Mouse (Mus musculus) erythroblast, embryonic 14.5 days (primary cell): Measurements from ENCODE around the gene Rps27l.

ENCODE experiments used
- GATA1 ChIP-seq: IDR thresholded peaks from 2 replicates; pipeline ENCODE4 v1.6.1; 2012; ENCODE audit warnings: low read length, inconsistent platforms, mixed read lengths
- TAL1 ChIP-seq: IDR thresholded peaks from 3 replicates; pipeline ENCODE4 v1.6.1; 2012; ENCODE audit warnings: low read length, inconsistent platforms, mixed read lengths

DNA sequence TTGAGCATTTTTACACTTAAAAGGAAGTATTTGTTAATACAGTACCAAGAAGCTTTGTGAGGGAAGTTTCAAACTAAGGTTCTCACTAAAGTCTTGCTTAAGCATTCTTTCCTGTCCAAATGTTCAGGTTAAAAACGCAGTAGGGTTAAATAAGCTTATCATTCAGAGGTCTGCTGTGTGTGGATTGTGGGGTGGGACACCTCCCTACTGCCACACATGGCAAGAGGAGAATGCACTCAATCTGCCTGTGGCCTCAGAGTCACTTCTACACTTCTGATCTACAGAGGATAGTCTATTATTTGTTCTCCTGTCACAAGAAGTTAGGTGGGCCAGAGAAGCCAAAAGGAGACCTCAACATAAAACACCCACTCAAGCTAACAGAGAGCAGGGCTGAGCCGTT lies 46.8 kb upstream of the Rps27l start:
- TF ChIP-seq TAL1 (no peak), GATA1 (no peak)
